Mouse (Mus musculus) midbrain, embryonic 15.5 days (tissue): ENCODE measurements around the gene Eno1. TPM values are rescaled to one million over a fixed set of nuclear protein-coding genes. Genes with fewer than 3 reads are reported as not detected.

Experiments
- ATAC-seq: fragments of 200-750 bp; cut with Nextera tagmentation; replicated peaks from 2 replicates; pipeline ENCODE4 v1.8.0; 2017; ENCODE audit warnings: moderate TSS enrichment
- H3K27ac ChIP-seq: fragments of 300-500 bp; sonication (generic); 2 replicates; pipeline ENCODE4 v1.5.1; 2015; ENCODE audit warnings: mild to moderate bottlenecking, inconsistent platforms
- H3K27me3 ChIP-seq: fragments of 300-500 bp; sonication (generic); replicated peaks from 2 replicates; pipeline ENCODE4 v1.6.1; 2015; ENCODE audit warnings: inconsistent platforms
- H3K36me3 ChIP-seq: fragments of 300-500 bp; sonication (generic); replicated peaks from 2 replicates; pipeline ENCODE4 v1.6.1; 2015; ENCODE audit warnings: inconsistent platforms
- H3K4me1 ChIP-seq: fragments of 300-500 bp; sonication (generic); 2 replicates; pipeline ENCODE4 v1.6.1; 2015; ENCODE audit warnings: inconsistent platforms
- H3K4me2 ChIP-seq: fragments of 300-500 bp; sonication (generic); 2 replicates; pipeline ENCODE4 v1.6.1; 2015; ENCODE audit warnings: inconsistent platforms, mild to moderate bottlenecking, moderate library complexity
- H3K4me3 ChIP-seq: fragments of 300-500 bp; sonication (generic); 2 replicates; pipeline ENCODE4 v1.5.1; 2015; ENCODE audit warnings: mild to moderate bottlenecking, inconsistent platforms
- H3K9ac ChIP-seq: fragments of 300-500 bp; sonication (generic); 2 replicates; pipeline ENCODE4 v1.6.1; 2015; ENCODE audit warnings: mild to moderate bottlenecking, inconsistent platforms
- H3K9me3 ChIP-seq: fragments of 300-500 bp; sonication (generic); 2 replicates; pipeline ENCODE4 v1.6.1; 2016; ENCODE audit warnings: inconsistent platforms
- WGBS: fragments of 180-500 bp; shearing (Covaris S2); methylation state at CpG from one replicate; pipeline ENCODE4 v1.1.7; 2015; ENCODE audit warnings: mixed read lengths; 5-methylcytosine and 5-hydroxymethylcytosine counted together
- polyA plus RNA-seq: library from polyadenylated mRNA; unstranded; fragments of >200 nt; fragmentation: Nextera tagmentation; extraction: Ambion mirVana; gene quantifications from 2 replicates; pipeline ENCODE4 v1.2.1, GENCODE M21; 2015

Eno1 gene
- polyA plus RNA-seq, 1 experiment from 2014 or later = 1,044 TPM

DNA sequence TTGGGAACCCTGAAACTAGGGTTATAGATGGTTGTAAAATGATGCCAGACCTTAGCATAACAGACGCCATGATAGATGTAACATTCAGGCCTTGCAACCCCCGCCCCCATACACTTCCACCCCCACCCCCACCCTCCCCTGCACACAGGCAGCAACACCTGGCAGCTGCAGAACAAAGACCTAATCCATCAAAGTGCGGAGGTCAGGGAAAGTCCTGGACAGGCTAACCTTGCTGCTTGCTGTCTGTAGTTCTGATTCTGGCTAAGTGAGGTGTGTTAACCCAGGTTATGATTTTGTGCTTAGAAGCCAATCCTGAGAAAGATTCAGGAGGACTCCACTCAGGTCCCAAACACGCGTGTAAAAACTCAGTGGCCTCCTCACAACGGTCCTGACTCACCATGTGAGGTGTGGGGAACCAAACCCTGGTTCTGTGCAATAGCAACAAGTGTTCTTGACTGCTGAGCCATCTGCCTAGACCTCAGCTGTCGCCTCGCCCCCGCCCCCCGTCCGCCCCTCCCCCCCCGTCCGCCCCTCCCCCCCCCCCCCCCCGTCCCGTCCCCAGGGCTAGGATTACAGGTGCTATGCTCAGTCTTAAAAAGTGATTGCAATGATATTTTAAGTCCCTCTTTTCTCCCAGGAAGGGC is 6.7 kb upstream of the Eno1 start:
- Histone ChIP-seq H3K9me3 (no peaks in the 10 kb centered on the region), H3K4me3 (no peak overlapping the region), H3K27me3 (no peaks in the 10 kb centered on the region), H3K4me1 (peaks cover 25% of the 10 kb centered on the region), H3K36me3 (no peaks in the 10 kb centered on the region), H3K27ac (no peak overlapping the region), H3K4me2 (no peak overlapping the region), H3K9ac (no peak overlapping the region)
- WGBS = 36% methylated on average over 9 of the region's 15 CpGs
- ATAC-seq = no peak

DNA sequence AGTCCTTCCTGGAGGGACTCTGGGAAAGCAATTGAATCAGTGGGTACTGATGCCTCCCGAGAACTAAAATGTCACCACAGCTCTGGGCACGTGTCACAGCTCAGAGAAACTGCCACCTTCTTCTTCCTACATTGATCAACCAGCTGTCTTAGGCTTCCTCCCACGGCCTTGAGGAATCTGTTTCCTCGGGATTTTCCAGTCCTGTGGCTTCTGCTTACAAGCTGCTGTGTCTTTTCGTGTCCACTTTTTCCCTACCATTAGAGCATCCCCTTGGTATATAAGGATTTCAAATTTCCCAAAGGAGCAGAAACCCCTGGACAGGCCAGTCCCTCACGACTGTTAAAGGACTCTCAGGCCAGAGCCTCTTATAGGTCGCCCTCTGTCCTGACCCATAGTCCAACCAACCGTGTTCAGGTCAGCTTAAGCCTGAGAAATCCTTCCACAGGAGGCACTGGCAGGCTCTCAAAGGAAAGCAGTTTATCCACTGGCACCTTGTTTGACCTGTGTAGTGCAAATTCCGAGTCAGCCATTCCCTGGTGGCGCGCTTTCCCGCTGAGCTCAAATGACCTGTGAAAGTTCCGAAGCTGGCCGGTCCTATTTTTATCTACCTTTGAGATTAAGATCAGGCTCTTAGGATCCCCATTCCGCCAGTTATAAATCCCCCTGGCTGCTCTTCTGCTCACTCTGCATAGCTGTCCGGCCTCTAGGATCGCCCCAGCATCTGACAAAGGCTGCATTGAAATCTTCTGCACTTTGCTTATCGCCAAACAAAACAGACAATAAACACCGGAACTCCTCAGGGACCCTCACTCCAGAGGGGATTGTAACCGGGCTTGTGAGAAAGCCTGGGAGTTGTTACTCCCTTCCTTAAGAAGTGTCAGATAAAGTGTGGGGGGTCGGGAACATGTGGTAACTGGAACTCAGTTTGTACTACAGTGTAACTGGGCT is 5.8 kb upstream of the Eno1 start:
- Histone ChIP-seq H3K9me3 (no peaks in the 10 kb centered on the region), H3K9ac (no peak overlapping the region), H3K36me3 (no peaks in the 10 kb centered on the region), H3K4me2 (no peak overlapping the region), H3K27ac (peak overlapping the region; percentile 21), H3K4me1 (peaks cover 25% of the 10 kb centered on the region), H3K27me3 (no peaks in the 10 kb centered on the region), H3K4me3 (no peak overlapping the region)
- WGBS = 10% methylated on average over 21 of the region's 21 CpGs
- ATAC-seq = no peak

- WGBS = 61% methylated on average over 8 of the region's 8 CpGs
- no peak for ATAC-seq
- H3K4me1 ChIP-seq = peaks cover 27% of the 10 kb centered on the region
These were observed 4.7 kb upstream of the Eno1 start for GRCm38 (mm10) chr4:150231871-150232270.

DNA sequence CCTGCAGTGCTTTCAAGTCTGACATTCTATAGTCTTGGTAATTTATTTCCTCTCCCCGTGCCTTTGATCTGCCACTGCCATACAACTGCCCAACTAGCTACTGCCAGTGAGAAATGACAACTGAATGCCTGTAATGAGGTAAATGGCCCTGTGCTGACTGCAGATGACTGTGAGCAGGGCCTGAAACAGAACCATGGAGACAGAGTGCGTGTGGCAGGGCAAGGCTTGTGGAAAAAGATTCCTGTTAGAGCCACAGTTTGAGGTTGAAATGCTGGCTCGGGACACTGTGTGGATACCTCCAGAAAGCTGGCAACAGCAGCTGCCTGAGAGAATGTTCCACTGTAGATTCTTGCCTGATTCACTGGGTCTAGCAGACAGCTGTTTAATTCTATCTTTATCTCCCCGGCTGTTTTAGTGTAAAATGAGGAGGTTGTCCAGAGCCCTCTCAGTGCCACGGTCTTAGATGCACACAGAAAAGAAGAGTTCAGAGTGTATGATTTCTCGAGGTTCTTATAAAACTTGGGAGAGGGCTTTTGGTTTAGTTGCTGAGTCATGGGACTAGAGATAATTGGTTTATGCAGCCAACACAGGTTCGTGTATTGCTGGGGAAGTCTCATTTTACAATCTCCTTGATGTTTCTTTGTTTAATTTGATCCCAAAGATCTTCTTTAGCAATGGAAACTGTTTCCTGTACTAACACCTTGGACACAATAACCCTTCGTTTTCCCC is 1.8 kb upstream of the Eno1 start:
- WGBS = 41% methylated on average over 8 of the region's 8 CpGs
- Histone ChIP-seq H3K36me3 (no peaks in the 10 kb centered on the region), H3K4me2 (no peak overlapping the region), H3K4me1 (peaks cover 42% of the 10 kb centered on the region), H3K9ac (no peak overlapping the region), H3K27me3 (no peaks in the 10 kb centered on the region), H3K4me3 (no peak overlapping the region), H3K9me3 (no peaks in the 10 kb centered on the region), H3K27ac (peak overlapping the region; percentile 62)
- no peak for ATAC-seq

More at GRCm38 (mm10) chr4:150231871-150232270, 4.7 kb upstream of the Eno1 start:
- H3K27ac ChIP-seq = no peak overlapping the region
- H3K4me3 ChIP-seq = no peak overlapping the region
- no peak overlapping the region for H3K9ac ChIP-seq
- H3K9me3 ChIP-seq = no peaks in the 10 kb centered on the region
- no peak overlapping the region for H3K4me2 ChIP-seq
- no peaks in the 10 kb centered on the region for H3K36me3 ChIP-seq
- no peaks in the 10 kb centered on the region for H3K27me3 ChIP-seq

GRCm38 (mm10) chr4:150235585-150235984 is 936 bp upstream of the Eno1 start:
- H3K4me1 ChIP-seq = peaks cover 47% of the 10 kb centered on the region

DNA sequence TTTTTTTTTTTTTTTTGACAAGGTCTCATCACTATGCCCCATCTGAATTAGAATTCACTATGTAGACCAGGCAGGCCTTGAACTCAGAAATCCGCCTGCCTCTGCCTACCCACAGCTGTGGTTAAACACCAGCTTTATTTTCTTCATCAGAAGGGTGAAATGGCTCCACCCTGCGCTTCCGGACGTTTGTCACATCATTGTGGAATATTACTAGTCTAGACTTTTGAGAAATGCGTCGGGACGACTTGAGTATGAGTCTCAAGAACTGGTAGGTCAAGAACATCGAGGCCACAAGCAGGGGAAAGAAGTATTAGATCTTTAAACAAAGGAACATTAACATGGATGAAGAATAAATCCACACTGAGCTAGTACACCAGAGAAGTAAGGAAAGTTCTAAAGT is 490 bp upstream of the Eno1 start:
- Histone ChIP-seq H3K9me3 (no peaks in the 10 kb centered on the region), H3K4me2 (peak overlapping the region; percentile 69), H3K4me3 (peak overlapping the region; percentile 77), H3K27ac (peak overlapping the region; percentile 98), H3K4me1 (peaks cover 45% of the 10 kb centered on the region), H3K9ac (0 out of 2 replicates have a peak overlapping the region, but pooled peaks have one; percentile 78), H3K27me3 (no peaks in the 10 kb centered on the region), H3K36me3 (peaks cover 3% of the 10 kb centered on the region)
- WGBS = 83% methylated on average over 8 of the region's 8 CpGs
- ATAC-seq = no peak

More at GRCm38 (mm10) chr4:150235585-150235984, 936 bp upstream of the Eno1 start:
- Histone ChIP-seq H3K36me3 (no peaks in the 10 kb centered on the region), H3K4me2 (no peak overlapping the region), H3K27ac (no peak overlapping the region), H3K27me3 (no peaks in the 10 kb centered on the region), H3K9ac (no peak overlapping the region), H3K9me3 (no peaks in the 10 kb centered on the region), H3K4me3 (no peak overlapping the region)
- 78% methylated on average over 4 of the region's 4 CpGs for WGBS
- no peak for ATAC-seq

- peak overlapping the region; percentile 78 for H3K9ac ChIP-seq
- no peaks in the 10 kb centered on the region for H3K9me3 ChIP-seq
- H3K27me3 ChIP-seq = no peaks in the 10 kb centered on the region
- peaks cover 47% of the 10 kb centered on the region for H3K4me1 ChIP-seq
- H3K4me3 ChIP-seq = peak overlapping the region; percentile 77
- H3K36me3 ChIP-seq = peaks cover 16% of the 10 kb centered on the region
- peak overlapping the region; percentile 69 for H3K4me2 ChIP-seq
- peak overlapping the region; percentile 98 for H3K27ac ChIP-seq
- under 1% methylated on average over 21 of the region's 21 CpGs for WGBS
- ATAC-seq = 0 out of 2 replicates have a peak, but pooled peaks have one; percentile 22
These were observed 1.3 kb downstream of the Eno1 start for GRCm38 (mm10) chr4:150237636-150238361.

DNA sequence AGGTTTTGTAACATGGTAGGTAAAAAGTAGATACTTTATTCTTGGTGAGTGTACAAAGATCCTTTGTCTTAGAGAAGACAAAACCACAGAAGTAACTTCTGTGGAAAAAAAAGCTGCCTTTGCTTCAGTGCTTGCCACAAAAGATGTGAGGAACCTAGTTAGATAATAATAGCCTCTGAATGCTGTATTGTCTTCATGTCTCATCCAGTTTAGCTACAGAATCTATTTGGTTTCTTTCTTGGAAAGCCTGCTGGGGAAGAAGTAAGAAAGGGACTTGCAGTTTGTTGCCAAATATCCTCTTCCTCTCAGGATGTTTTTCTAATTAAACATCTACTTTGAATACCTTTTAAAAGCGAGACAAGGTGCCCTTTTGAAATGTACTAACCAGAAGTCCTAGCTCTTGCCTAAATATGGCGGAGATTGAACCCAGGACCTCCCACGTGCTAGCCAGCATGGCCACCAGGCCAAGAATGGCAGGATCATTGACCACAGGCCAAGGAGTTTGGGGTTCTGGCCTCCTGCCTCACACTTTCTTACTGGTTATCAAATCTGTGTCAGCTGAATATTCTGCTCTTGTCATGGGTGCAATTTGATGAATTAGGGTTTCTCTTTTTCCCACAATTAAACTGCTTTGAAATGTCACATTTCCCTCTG is 2.0 kb downstream of the Eno1 start:
- no peaks in the 10 kb centered on the region for H3K27me3 ChIP-seq
- H3K36me3 ChIP-seq = peaks cover 22% of the 10 kb centered on the region
- H3K9ac ChIP-seq = peak overlapping the region; percentile 78
- H3K27ac ChIP-seq = no peak overlapping the region
- WGBS = 8% methylated on average over 3 of the region's 3 CpGs
- H3K4me1 ChIP-seq = peaks cover 49% of the 10 kb centered on the region
- no peak for ATAC-seq
- H3K9me3 ChIP-seq = no peaks in the 10 kb centered on the region
- H3K4me2 ChIP-seq = peak overlapping the region; percentile 69
- H3K4me3 ChIP-seq = peak overlapping the region; percentile 77

- Histone ChIP-seq H3K9ac (peak overlapping the region; percentile 4; the same call in 1 of the 2 replicates), H3K4me2 (peak overlapping the region; percentile 69), H3K9me3 (no peaks in the 10 kb centered on the region), H3K27ac (no peak overlapping the region), H3K36me3 (peaks cover 27% of the 10 kb centered on the region), H3K27me3 (no peaks in the 10 kb centered on the region), H3K4me1 (peaks cover 49% of the 10 kb centered on the region), H3K4me3 (peak overlapping the region; percentile 77)
- ATAC-seq = no peak
- WGBS = 31% methylated on average over 5 of the region's 5 CpGs
These were observed 2.6 kb downstream of the Eno1 start for GRCm38 (mm10) chr4:150239087-150239480.

DNA sequence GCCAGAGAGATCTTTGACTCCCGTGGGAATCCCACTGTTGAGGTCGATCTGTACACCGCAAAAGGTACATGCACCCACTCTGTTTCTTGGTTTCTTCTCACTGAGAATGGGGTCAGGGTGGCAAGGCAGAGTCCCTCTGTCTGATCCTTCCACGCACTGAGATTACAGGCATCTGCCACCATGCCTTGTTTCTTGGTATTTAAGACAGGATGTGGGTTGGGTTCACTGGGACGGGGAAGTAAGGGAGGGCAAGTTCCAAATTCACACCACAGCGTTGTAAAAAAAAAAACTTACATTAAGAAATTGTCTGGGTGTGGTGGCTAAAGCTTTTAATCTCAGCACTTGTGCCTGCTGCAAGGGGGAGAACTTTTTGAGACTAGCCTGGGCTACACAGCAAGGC is 3.0 kb downstream of the Eno1 start:
- peak overlapping the region; percentile 69 for H3K4me2 ChIP-seq
- no peak for ATAC-seq
- no peak overlapping the region; the same call in 1 of the 2 replicates for H3K27ac ChIP-seq
- peak overlapping the region; percentile 77; the same call in 1 of the 2 replicates for H3K4me3 ChIP-seq
- no peaks in the 10 kb centered on the region for H3K9me3 ChIP-seq
- H3K27me3 ChIP-seq = no peaks in the 10 kb centered on the region
- peaks cover 32% of the 10 kb centered on the region for H3K36me3 ChIP-seq
- H3K4me1 ChIP-seq = peaks cover 47% of the 10 kb centered on the region
- no peak overlapping the region for H3K9ac ChIP-seq
- WGBS = 51% methylated on average over 6 of the region's 6 CpGs

GRCm38 (mm10) chr4:150239951-150240368 is 3.4 kb downstream of the Eno1 start:
- peak overlapping the region; percentile 77; the same call in 1 of the 2 replicates for H3K4me3 ChIP-seq
- no peaks in the 10 kb centered on the region for H3K27me3 ChIP-seq
- H3K9me3 ChIP-seq = no peaks in the 10 kb centered on the region
- no peak for ATAC-seq
- no peak overlapping the region for H3K9ac ChIP-seq
- H3K4me2 ChIP-seq = peak overlapping the region; percentile 69
- peak overlapping the region; percentile 56 for H3K27ac ChIP-seq
- peaks cover 36% of the 10 kb centered on the region for H3K36me3 ChIP-seq
- H3K4me1 ChIP-seq = peaks cover 43% of the 10 kb centered on the region
- WGBS = 6% methylated on average over 6 of the region's 6 CpGs
